Mouse (Mus musculus): ENCODE data around the gene Ate1. TPM values are rescaled to one million over a fixed set of nuclear protein-coding genes. Genes with fewer than 3 reads are reported as not detected.
"Not testable (repeated sequence)": the region's sequence is repeated elsewhere in the genome, so short reads cannot be mapped to it uniquely, and the experiment has no call there.

The Ate1 gene
- total RNA-seq, 2 experiments from 2014 or later: 65.3 to 66.7 TPM

DNA sequence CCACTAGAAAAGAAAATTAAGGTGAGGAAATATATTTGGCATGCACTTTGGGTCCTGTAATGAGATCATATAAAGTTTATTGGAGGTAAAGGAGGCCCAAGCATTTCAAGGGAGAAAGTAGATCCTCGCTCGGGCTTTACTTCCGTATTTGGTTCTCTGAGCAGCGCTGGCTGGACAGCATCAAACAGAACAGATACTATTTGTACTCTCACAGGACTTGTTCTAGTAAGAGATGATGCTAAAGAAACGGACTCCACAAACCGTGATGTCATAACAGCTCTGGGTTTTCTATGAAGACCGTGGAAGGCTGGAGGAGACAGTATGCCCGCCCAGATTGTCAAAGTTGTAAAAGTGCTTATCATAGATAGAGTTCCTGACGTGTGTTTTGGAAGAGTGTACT lies 7.1 kb upstream of the Ate1 start:
- no peak for DNase-seq (ENCODE audit: extremely low spot score in 1 of 2, low spot score in 1 of 2)

DNA sequence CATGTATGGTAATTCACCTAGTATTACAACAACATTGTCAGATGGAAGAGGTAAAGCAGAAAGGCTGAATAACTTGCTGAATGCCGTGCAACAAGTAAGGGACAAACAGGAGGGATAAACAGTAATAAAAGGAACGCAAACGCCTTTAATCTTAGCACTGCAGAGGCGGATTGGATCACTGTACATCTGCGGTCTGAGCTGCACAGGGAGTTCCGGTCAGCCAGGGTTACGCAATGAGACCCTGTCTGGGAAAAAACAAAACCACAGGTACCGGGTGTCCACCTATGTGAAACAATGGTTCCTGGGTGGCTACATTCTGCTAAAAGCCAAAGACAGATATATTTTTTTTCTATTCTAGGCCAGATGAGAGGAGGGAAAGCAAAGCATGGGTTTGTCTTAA lies 3.3 kb upstream of the Ate1 start:
- DNase-seq (ENCODE audit: extremely low spot score in 1 of 2, low spot score in 1 of 2): no peak

DNA sequence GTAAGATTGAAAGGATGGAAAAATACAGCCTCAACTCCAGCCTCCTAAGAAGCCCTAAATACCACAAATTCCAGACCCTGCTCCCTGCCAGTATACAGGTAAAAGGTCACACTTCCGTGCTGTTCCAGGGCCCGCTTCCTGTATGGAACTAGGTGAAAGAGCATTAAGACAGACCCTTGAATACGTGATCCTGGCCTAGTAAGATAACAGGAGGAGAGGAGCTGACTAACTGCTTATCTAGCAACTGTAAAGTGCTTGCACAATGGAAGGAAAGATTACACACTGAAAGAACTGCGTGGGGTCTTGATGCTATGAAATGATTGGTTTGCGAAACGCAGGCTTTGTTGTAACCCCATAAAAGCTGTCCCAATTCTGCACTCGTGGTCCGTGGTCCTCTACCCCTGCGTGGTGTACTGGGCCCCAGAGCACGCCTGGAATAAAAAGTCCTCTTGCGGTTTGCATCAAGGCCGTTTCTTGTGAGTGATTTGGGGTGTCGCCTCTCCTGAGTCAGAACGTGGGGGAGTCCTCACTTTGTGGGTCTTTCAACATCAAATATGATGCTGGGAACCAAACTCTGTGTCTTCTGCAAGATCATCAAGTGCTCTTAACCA lies 748 bp upstream of the Ate1 start:
- no peak for DNase-seq (ENCODE audit: extremely low spot score in 1 of 2, low spot score in 1 of 2)

DNA sequence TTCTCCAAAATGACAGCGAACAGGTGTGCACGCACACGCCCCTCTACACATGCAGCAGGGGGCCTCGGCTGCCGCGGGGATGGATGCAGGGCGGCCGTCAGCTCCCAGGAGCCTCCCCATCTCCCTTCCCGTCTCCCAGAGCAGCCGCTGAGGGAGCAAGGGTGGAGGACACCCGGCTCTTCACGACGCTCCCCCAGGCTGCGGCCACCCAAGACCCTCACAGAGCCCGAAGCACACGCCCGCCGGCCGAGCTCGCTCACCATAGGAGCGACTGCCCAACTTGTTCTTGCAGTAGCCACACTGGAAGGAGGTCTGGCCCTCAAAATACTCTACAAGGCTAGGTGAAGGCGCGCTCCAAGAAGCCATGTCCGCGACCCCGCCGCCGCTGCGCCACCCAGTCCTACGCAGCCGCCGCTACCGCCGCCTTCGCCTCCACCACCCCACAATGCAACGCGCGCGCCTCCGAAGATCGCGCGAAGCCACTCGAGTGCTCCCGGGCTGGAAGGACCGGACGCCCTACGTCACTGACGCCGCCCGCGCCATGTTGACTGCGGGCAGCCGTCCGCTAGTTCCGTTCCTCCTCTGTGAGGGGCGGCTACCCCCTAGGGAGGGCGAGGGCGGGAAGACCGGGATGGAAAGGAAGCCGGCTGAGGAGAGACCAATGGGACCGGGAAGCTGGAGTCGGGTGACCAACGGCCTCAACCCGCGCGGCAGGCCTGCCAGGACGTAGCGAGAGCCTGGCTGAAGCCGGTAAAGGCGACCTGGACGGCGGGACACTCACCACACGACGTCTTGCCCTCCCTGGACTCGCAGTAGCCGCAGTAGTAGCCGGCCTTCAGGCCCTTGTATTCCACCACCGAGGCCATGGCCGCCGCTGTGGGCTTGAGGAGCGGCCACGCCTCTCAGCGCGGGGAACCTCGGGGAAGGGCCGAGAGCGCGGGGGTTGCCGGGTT lies 797 bp downstream of the Ate1 start:
- DNase-seq (ENCODE audit: extremely low spot score in 1 of 2, low spot score in 1 of 2): peak; percentile 97 to 98

DNA sequence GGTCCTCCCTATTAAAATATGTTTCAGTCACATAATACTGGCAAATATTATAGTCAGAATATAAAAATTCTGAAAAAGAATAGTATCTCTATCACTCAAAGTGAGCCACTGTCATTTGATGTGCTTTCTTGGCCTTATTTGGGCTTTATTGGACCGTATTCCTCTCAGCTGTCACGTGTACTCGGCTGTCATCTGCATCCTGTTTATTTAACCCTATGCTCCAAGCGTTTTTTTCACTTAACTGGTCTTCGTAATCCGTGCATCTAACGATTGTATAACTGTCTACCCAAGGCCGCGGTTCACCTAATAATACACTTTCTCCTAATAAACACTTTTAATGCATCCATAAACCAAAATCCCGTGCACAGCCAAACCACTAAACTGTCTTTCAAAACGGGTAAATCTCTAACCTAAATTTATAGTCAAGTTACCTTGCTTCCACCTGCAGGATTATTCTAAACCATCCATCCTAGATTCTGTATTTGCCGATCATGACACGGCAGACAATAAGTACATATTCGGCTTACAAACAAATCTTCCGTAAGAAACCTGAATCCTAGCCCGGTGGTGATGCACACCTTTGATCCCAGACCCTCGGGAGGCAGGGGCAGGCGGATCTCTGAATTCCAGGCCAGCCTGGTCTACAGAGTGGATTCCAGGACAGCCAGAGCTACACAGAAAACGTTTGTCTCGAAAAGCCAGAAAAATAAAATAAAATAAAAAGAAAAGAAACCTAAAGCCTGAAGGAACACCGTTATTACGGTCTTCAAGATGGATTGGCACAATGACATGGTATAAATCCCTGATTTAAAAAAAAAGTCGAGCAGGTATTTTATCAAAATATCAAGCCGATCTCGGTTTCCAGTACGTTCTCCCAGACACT lies 1.7 kb downstream of the Ate1 start:
- DNase-seq (ENCODE audit: extremely low spot score in 1 of 2, low spot score in 1 of 2): no peak

DNA sequence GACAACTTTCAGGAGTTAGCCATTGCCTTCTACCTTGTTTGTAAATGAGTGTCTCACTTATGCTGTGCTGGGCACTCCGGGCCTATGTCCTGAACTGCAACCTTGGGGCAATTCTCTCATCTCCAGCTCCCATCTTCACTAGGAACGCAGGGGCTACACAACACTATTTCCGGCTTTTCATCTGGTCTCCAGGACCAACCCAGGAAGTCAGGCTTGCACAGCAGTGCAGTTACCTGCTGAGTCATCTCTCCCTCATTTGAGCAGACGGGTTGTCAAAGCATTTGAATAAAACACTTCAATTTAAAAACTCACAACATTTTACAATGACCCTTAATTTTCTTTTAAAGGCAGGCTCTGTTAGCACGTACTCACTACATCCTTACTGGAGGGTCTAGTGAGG lies 9.9 kb downstream of the Ate1 start:
- no peak for DNase-seq (ENCODE audit: extremely low spot score in 1 of 2, low spot score in 1 of 2)

DNA sequence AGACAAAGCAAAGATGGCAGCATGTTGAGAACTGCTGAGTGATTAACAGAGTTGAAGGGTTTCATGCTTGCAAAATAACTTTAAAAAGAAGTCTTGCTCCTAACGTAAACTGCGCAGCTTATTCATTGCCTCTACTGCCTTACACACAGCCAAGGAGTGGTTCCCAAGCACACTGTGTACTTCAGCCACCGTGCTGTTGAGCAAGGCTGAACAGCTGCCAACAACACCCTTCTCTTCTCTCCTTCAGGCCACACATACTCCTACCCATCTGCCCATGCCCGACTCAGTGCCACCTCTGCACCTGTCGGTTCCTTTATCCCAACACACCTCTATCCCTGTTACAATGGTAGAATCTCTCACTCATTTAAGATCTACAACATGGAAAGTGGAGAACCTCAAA lies 17.2 kb downstream of the Ate1 start:
- no peak for DNase-seq (ENCODE audit: extremely low spot score in 1 of 2, low spot score in 1 of 2)

DNA sequence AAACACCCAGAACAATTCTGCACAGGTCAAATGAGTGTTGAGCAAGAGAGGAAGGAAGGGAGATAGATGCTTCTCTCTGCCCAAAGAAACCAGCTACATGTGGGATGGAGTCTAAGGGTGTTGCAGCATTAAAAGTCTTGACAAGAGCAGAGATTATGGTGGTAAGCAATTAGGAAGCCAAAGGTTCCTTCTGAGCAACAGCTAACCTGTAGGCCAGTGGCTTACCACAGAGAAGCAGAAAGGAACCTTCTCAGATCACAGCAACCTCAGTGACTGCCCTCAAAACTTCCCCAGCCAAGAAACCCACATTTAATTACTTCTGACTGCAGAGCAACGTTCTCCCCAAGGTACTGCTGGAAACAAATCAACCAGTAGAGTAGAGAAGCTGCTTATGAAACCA lies 18.7 kb downstream of the Ate1 start:
- DNase-seq (ENCODE audit: extremely low spot score in 1 of 2, low spot score in 1 of 2): no peak

DNA sequence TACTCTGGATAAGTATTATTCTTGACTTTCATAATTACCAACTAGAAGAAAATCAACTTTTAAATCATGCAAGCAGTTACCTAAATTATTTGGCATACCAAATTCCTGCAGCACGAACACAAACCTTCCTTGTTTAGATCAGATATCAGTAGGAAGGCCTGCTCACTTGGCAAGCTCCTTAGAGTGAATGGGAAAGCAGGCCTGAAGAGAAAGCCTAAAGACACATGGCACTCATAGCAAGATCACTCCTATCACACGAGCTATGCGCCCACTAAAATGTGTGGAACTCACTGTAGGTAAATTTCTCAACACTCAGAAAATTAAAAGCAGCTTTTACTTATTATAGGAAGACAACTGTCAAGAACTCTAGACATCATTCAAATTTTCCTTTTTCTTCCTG lies 26.8 kb downstream of the Ate1 start:
- no peak for DNase-seq (ENCODE audit: extremely low spot score in 1 of 2, low spot score in 1 of 2)

DNA sequence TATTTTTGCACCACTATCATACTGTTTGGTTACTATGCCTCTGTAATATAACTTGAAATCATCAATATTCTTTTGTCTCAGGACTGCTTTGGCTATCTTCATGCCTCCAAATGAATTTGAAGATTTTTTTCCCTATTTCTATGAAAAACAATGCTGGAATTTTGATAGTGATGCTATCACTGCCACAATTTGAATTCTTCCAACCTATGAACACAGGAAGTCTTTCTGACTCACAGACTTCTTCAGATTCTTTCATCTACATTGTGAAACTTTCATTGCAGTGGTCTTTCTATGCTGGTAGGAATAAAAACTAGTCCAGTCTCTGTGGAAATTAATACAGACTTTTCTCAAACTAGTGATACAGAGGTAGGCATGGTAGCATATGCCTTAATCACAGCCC lies 28.1 kb downstream of the Ate1 start:
- DNase-seq (ENCODE audit: extremely low spot score in 1 of 2, low spot score in 1 of 2): no peak

DNA sequence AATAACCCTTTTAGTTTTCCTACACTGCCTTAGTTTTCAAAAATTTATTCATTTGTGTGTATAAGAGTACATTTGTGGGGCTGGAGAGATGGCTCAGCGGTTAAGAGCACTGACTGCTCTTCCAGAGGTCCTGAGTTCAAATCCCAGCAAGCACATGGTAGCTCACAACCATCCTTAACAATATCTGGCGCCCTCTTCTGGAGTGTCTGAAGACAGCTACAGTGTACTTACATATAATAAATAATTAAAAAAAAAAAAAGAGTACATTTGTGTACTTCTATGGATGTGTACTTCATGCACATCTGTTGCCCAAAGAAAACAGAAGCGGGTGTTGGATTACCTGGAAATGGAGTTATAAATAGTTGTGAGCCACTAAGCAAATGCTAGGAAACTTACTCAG lies 41.2 kb downstream of the Ate1 start:
- not testable (repeated sequence) for DNase-seq (ENCODE audit: extremely low spot score in 1 of 2, low spot score in 1 of 2)

DNA sequence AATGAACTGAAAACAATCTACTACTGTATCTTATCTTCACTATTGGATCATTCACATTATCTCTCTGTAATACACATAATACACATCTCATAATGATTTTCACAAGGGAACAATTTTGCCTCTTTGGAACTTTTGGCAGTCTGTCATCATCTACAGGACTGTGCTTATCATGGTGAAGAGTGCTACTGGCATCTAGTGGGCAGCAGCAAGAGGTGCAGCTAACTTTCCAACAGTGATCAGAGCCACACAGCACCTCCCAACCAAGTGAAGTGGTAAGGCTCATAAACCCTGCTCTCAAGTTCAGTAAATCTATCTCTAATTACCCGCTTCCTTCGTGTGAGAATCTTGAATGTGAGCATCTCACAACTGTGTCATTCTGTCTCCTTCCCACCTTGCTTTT lies 44.2 kb downstream of the Ate1 start:
- DNase-seq (ENCODE audit: extremely low spot score in 1 of 2, low spot score in 1 of 2): peak; percentile 17 to 50

DNA sequence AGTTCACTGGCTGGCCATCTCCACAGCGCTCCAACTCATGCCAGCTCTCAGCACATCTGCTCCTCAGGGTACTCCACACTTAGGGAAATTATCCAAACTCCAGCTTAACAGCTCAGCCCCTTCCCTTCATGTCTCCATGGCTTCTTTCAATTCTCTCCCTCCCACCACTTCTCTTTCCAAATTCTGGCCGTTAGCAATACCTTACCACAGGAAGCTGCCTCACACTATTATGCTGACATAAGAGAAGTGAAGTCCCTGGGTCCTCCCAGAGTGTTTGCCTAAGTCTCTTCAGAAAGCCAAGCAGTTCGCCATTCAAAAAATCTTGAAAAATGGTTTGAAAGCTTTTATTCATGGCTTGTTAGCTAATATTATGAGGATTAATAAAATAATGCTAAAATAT lies 46.3 kb downstream of the Ate1 start:
- DNase-seq (ENCODE audit: extremely low spot score in 1 of 2, low spot score in 1 of 2): no peak

DNA sequence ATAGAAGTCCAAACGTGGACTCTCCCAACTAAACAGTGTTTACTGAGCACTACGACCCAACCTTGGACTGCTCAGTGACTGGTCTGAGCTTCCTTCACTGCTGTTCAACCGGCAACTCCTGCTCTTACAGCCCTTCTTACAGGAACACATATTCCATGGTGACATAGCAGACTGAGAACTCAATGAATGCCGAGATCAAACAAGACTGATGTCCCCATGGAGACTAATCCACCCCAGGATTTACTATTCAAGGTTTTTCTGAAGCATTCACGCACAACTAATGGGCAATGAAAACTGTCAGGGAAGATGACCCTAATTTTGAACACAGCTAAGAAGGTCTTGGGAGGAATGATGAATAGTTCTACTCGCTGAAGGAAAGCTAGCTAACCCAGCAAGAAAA lies 47.5 kb downstream of the Ate1 start:
- no peak for DNase-seq (ENCODE audit: extremely low spot score in 1 of 2, low spot score in 1 of 2)

DNA sequence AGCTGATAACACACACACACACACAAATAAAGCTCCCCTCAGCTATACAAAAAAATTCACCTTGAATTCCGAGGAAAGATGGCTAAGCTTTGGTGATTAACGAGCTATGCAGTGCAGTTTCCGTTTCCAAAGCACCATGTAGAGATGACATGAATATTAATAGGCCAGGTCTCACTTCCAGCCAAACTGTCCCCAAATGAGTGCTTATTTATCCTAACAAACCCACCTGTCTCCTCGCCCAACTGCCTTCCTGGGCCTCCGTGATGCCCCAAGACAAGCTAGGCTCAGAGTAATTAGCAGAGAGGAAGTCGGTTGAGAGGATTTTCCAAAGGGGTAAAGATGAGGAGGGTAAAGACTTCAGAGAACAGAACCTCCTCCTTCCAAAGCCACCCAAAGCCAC lies 49.1 kb downstream of the Ate1 start:
- DNase-seq (ENCODE audit: extremely low spot score in 1 of 2, low spot score in 1 of 2): no peak

DNA sequence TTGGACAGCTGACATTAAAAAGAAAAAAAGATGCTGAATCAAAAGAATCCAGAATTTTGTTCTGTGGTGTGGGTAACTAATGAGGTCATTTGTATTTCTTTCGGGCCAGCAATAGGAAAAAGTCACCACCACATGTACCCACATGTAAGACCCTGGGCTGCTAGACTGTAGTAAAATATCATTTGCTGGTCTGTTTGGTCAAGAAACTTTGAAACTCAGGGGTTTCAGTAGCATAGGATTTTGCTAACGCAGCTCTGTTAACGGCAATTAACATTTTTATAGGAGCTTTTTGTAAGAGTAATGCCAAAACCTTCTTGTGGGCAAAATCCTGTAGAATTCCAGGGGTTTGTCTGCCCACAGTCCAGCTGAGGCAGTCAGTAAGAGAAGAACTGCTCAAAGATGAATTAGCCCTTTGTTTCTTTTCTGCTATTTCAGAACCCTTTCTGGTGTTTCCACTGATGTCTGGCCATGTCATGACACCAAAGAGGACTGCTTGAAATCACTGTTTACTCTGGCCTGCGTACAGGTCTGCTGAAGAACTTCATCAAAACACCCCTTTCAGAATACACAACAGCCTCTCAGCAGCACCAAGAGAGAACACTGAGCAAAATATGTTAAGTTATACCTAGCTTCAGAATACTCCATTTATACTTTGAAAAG lies 64.5 kb downstream of the Ate1 start:
- no peak for DNase-seq (ENCODE audit: extremely low spot score in 1 of 2, low spot score in 1 of 2)

DNA sequence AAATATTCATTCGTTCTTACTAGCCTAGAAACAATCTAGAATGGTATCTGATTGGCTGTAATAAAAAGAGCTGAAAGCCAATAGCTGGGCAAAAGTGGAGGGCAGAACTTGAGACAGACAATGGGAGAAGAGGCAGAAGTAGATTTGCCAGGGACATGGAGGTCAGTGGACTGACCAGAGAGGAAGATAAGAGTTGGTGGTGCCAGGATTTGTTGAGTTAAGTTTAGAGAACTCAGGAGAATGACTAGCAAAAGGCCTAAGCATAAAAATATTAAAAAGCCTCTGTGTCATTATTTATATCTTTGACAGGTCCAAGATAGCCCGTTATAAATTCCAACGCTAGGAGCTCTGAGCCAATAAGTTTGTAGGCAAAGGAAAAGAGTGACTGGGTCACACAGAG lies 65.9 kb downstream of the Ate1 start:
- no peak for DNase-seq (ENCODE audit: extremely low spot score in 1 of 2, low spot score in 1 of 2)

DNA sequence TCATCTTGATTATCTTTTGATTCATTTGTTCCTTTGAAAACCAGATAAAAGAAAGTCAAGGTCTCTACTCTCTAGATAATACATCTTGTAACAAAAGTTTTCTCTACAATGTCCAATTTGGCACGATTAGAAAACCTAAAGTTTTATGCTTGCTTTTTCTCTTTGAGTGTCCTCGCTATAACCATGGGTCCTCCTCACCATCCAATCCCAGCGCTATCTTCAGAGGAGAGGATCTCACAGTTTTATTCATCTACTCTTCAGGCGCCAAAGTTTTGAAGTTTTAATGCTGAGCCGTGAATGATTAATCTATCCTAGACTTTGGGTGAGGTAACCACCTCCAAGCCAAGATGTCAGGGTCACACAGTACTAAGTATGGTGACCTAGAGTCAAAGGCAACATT lies 84.4 kb downstream of the Ate1 start:
- DNase-seq (ENCODE audit: extremely low spot score in 1 of 2, low spot score in 1 of 2): no peak

DNA sequence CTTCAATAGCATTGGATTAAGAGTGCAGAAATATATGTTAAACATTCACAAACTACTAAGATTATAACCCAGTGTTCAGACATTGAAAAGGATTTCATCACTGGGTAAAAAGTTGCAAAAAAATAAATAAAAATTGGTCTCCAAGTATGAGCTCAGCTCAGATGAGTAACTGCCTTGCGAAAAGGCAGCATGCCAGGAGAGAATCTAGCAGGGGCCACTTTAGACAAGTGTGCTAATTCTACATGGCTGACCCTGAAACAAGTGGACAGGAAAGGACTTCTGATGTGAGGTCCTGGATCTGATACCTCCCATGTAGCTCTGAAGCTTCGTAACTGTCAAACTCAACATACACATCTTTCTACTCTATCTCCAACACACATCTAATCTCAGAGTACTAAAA lies 88.0 kb downstream of the Ate1 start:
- no peak for DNase-seq (ENCODE audit: extremely low spot score in 1 of 2, low spot score in 1 of 2)

DNA sequence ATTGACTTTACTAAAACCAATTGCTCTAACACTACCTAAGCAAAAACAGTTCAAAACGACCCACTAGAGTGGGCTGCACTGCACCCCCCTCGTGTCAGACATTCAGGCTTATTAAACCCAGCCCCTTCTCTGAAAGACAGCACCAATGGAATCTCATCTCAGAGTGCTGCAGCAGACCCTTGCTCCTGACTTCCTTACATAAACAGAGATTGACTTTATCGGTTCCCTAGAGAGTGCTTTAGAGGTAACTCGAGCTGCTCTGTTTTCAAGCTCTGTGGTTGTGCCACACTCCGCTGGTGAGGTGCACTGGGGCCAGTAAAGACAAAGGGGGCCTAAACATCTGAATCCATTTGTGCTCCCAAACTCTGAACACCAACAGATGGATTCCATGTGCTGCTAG lies 93.6 kb downstream of the Ate1 start:
- no peak for DNase-seq (ENCODE audit: extremely low spot score in 1 of 2, low spot score in 1 of 2)

DNA sequence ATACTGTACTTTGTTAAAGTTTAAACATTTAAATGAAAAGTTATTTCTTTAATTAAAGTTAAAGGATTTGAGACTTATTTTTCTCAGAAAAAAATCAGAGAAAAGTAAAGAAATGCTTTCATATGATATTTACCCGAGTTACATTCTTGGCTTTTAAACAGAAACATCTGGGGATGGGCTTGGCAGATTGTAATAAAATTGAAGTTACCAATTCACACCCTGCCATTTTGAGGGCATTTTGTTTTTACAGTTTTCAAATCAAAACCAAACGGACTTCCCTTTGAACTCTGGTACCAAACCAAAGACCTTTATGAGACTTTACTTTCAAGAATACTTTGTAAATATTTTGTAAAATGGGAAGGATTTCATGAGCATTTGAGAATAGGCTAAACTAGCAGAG lies 94.2 kb downstream of the Ate1 start:
- no peak for DNase-seq (ENCODE audit: extremely low spot score in 1 of 2, low spot score in 1 of 2)
